Mouse (Mus musculus) c-Kit-negative CD71-positive TER-119-positive erythroid progenitor cells, embryonic 14.5 days (primary cell): ENCODE measurements at regions not wholly inside any gene's neighbourhood (a gene's known extent, or its start where the extent isn't known, plus 50 kb on each side); places are given as distances from the start of the nearest gene placed in this dataset.
A peak's percentile ranks its signal among the peaks of the same experiment; 100 is the strongest.

Experiments used
- DNase-seq: peaks from one replicate; pipeline ENCODE4 v3.0.0-alpha.2; 2013; ENCODE audit warnings: low read depth, low spot score

DNA sequence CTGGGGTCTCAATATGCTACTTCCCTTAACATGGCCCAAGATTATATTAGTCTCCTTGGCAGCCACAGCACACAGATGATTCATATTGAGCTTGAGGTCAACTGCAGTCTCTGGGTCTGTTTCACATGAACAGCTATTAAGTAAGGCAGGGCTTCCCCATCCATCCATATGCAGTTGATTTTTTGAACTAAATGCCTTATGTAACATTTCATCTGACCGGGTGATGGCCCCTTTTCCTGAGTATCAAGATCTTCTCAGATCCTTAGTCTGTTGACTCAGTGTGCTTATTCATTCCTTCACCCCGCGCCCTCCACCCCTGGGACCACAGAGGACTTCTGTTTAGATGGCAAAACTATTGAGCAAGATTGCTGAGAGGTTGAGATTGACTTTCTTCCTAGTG is 202.7 kb downstream of the Cyp26b1 start:
- DNase-seq, result no peak

DNA sequence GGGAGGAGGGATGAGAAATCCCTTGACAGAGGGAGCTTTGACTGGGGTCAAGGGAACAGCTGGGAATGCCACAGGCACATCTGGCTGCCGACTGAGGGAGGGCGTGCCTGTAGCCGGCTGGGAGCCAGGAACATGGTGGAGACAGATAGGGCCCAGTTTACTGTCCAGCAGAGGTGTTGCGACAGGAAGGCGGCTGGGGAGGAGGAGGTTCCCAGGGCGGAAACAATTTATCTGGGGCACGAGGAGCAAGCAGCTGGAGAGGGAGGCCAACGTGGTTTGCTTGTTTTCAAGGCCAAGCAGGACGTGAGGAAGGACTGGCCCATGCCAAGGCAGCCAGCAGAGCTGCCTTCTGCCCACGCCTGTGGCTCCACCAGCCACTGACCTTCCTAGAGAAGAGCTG is 208.0 kb downstream of the Cyp26b1 start:
- no peak for DNase-seq

DNA sequence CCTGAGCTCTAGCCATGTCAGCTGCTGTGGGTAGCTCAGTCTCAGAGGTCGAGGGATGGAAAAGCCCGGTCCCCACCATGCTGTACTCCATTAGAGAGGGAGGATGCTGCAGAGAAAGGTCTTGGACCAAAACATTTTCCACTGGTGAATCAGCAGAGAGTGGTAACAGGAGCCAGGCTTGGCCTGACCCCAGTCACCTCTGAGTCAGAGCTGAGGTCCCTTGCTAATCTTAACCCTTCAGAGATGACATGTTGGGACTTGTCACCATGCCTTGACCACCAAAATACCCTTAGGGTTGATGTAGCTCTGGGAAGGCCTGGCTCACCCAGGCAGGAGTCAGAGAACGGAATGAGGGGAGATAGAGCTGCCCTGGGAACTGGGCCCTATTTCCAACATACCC is 210.0 kb downstream of the Cyp26b1 start:
- DNase-seq, result no peak

DNA sequence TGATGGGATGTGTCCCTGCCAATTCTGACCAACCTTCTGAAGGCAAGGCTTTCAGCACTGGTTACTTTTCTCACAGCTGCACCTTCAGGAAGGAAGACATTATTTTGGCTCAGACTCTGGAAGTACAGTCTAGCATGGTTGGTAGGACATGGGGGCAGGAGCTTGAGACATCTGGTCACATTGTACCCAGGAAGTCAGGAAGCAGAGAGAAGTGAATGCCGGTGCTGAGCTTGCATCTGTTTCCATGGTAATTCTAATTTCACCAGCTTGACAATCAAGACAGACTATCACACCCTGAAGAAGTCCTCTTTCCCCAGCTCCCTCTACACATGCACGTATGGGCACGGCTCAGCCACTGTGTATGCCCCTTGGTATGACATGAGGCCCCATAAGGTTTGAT is 210.6 kb downstream of the Cyp26b1 start:
- DNase-seq, result no peak

DNA sequence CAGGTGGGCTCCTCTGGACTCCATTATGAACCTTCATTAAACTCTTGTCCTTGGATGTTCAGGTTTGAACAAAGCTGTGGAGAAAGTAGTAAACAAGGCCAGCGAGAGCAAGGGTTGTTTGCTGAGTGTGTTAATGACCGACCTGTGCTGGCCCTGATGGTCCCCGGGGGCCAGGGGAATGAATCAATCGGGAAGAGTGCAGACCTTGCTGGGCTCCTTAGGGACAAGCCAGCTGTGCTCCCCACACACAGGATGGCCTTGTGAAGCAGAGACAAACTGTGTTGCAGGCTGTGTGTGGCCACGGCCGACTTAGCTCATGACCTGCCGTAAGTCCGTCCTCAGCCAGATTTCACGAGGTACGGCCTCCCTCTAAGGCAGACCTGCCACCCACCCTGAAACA is 212.1 kb downstream of the Cyp26b1 start:
- no peak for DNase-seq

DNA sequence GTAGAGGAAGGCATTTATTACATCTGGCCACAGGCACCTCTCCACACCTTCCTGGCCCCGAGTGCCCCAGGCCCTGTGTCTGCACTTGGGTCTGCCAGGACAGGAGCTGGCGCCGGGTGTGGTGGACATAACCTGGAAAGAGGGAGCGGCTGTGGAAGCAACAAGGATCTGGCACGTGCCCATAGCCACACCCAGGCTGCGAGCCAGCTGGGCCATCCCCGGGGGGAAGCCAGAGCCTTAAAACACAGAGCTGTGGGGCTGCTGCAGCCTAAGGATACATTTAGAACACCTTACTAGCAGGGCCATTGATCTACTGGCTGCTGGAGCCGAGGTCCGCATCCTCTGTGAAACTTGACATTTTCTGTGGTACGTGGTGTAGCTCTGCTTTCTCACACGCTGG is 217.0 kb downstream of the Cyp26b1 start:
- DNase-seq, result no peak

DNA sequence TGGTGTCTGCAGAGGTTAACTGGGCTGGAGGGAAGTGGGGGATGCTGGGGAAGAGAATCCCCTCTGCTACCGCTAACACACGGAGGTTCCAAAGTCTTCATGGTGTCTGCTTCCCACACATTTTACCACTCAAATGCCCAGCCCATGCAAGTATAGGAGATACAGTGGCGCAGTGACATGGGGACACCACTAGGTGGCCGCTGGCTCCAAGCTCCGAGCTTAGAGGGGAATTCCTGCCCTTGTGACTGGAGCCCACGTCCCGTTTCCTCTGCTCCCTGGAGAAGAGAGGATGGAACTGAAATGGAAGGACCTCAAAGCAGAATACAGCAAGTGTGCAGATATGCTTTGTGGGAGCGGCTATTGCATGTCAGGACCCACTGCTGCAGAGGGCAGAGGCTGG is 218.2 kb downstream of the Cyp26b1 start:
- DNase-seq, result no peak

DNA sequence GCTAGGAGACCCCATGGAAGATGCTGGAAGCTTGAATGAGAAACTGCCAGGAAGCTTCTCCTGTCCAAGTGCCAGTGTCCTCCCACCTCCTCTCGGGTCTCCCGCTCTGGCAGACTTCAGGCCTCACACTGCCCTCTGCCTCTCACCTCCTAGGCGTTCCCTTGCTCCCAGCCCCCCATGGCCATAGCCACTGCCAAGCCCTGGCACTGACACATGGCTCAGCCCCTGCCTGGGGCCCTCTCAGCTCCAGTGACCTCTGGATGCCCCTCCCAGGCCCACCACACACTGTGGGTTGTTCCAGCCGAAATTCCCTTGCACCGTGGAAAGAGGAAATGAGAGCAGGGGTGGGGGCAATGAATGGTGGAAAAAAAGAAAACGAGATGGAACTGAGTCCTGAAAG is 227.3 kb downstream of the Cyp26b1 start:
- DNase-seq, result no peak

DNA sequence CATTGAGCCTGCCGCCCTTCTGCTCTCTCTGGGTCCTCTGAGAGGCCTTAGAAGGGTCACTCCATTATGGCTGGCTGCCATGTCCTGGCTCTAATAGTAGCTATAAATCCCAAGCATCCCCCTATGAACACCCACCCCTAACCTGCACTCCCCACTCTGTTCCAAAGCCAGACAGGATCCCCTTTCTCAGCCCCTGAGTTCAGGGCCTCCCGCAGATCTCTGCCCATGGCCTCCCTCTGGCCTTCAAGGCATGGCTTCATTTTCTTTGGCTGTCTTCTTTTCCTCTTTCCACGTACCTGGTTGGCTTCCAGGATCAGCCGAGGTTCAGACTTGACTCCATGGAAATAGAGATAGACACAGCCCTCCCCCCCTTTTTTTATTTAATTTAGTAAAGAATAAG is 227.8 kb downstream of the Cyp26b1 start:
- no peak for DNase-seq

DNA sequence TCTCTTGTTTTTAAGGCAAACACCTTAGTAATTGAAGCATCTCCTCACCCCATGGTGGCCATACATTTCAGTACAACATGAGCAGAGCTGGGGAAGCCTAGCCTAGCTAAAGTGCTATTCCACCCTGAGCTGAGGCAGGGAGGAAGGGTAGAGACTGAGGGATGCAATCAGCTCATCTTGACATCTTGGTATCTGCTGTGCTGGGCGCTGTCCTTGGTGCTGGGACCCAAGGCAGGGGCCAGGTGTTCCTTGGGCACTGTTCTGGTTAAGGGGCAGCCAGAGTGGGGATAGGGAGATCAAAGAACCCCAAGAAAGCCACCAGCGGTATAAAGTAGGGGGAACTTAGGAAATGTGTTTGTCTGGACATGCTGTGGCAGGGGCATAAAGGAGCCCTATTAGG is 228.7 kb downstream of the Cyp26b1 start:
- no peak for DNase-seq

DNA sequence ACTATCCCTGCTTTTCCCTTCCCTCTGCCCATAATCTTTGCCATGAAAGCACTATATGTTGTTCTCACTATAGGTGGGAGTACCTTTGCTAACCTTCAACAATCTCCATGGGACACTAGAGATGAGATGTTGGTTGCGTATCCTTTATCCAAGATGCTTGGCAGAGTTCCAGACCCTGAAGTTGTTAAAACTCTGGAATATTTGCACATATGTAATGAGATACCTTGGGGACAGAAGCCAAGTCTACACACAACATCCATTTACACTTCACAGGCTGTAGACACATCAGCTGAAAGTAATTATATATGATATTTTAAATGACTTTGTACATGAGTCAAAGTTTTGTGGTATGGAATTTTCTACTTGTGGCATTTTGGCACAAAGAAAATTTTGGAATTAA is 231.4 kb downstream of the Cyp26b1 start:
- DNase-seq, result no peak

DNA sequence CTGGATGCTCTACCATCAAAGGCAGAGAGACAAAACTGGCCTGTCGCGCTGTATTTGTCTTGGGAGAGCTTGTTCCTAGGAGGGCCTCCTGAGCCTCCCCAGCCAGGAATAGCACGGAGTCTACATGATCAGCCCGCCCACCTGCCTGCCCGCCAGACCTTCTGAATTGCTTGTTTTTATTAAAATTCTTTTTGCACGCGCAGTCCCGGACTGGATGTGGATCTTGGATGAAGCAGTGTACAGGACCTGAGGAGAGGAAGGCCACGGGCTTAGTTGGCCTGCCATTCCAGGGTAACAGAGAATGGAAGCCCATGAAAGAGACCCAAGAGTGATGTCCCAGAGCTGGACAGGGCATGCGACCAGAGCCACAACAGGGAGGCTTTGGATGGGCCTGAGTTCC is 235.8 kb downstream of the Cyp26b1 start:
- no peak for DNase-seq

DNA sequence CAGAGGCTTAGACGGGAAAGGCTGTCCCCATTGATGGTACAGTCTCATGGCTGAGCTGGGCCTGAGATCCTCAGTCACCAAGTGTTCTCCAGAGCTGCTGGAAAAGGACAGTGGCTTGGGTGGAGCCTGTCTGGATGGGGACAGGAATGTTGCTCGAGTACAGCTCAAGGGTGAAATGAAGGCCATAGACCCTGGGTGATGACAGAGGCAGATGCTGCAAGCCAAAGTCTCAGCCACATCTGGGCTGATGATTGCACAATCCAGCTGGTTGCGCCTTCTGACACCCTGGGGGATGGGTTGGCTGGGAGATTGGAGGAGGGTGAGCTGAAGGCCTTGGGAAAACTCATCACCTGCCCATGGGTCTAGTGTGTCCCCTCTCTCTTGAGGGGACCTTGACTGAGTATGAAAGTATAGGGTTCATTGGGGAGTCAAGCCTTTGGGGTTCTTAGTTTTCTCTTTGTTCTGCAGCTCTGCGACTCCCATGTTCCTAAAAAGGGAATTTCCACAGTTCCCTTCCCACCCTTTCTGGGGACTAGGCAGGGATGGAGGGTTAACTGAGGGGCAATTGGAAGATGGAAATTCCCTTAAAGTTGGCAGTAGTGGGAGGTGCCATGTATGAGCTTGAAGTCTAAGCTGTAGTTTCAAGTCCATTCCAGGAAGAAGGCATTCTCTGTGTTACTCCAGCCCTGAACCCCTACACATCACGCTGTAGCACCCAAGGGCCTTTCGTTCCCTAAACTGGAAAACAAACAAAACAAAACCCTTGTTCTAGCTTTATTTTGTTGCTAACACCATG is 240.1 kb downstream of the Cyp26b1 start:
- DNase-seq, result no peak

DNA sequence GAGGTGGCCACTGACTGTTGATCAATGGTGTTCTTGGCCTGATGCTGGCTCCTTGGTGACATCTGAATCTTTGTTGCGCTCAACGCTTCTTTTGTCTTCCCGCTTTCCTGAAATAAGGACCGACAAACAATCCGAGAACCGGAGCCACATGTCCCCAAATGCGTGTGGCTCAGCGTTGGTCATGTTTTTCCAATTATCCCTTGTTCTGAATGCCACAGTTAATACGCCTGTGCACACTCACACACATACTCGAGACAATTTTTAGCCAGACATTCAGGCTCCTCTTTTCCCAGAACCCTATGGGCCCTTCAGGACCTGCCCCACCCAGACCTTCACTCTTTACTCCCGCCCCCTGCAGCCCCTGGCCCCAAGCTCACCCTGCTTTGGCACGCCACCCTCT is 248.8 kb downstream of the Cyp26b1 start:
- DNase-seq, result no peak

DNA sequence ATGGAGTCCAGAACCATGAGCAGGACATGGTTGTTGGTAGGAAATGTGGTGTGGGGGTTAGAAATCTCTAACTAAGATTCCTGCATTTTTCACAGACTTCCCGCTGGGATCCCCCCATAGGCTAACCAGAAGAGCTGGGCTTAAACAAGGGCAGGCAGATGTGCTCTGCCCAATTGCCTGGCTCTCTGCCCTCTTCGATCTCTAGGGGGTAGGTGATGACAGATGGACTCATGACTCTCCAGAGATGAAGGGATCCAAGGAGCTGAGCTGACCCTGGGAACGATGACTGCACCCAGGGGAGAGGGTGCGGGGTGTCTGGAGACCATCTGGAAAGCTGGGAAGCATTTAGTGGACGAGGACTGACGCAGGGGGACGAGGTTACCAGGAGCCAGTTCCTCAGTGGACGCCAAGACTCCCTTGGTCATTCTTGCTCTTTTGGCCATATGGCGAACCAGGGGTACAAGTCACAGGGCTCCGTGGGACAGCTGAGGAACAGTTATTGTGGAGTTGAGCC is 260.0 kb downstream of the Cyp26b1 start:
- no peak for DNase-seq

DNA sequence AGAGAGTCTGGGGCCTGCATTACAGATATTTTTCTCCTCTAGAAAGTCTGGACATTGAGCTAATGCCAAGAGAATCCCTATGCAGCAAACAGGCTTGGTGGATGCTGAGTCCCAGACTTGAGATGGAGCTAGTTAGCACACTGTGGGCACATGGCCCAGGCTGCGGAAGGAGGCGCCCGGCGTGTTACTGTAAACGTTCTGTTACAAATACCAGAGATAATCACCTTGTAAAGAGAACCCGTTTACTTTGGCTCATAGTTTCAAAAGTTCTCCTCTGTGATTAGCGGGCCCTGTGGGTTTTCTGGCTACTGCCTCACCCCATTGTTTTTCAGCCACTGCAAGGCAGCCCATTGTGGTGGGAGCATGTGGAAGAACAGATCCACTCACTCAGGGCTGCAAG is 264.6 kb downstream of the Cyp26b1 start:
- DNase-seq, result no peak

DNA sequence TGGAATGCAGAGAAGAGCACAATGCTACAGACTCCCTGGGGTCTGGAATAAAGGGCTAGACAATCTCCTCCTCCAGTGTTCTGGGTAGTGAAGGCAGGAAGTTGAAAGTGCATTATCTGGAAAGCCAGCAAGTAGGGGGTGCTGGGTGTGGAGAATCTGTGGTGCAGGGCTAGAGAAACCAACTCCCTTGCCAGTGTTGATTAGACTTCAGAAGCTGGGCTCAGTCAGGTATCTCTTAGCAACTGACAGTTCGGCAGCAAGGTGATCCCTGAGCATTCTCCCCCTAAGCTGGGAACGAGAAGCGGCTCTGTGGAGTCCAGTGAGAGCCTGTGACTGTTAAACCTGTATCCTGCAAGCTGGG is 265.7 kb downstream of the Cyp26b1 start:
- DNase-seq, result peak; percentile 37

DNA sequence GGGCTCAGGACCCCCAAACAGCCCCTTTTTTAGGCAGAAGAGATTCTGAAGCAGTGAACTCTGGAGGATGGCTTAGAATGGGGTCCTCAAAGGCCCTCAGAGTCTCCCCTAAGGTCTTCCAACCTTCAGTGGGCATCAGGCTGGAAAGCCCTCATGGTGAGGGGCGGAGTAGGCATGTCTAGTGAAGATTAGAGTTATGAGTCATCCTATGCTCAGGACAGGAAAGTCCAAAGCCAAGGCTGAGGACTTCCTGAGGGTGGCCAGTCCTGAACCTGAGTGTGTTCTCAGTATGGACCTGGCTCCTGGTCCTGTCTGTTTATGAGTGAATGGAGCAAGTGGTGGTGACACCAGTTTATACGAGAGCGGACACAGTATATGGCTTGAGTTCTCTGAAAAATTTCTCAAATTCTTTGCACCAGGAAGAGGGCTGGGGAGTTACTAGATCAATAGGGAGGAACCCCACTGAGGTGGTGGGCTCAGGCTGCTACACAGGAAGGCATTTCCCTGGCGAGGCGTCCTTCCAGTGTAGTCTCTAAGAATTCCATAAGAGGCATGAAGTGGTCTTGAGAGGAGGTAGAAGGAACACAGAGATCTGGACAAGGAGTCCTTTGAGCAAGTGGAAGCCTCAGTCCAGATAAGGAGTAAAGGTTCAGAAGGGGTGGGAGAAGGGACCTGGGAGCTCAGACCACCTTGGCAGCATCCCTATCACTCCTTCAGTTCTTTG is 266.2 kb downstream of the Cyp26b1 start:
- DNase-seq, result peak; percentile 25

DNA sequence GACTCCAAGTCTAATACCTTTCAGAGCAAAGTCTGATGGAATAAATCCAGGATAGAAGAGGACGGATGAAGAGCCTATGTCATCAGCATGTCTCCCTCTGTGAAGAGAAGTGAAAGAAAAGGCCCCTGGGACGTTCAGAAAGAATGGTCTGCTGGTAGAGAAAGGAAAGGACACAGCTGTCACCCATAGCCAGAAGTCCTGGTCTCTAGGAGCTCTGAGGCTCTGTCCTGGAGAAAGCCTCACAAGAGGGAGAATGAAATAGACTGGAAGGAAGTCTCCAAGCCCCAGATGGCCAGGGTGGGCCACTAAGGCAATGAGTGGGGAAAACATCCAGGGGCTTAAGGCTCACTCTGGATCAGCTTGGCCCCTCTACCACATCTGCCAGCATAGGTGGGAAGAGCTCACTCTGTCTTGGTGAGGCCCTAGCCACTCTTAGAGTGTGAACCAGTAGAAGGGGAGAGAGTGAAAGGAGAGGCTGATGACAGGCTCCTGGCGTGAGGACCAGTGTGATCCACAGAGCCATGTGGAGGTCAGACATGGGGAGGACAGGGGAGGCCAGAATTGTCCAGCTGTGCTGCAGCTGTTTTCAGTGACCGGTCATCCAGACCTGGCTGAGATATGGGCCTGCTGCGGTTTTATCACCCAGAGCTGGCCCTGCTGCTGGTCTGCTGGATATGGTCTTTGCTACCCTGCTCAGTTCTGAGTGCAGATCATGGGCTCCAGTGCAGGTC is 268.2 kb downstream of the Cyp26b1 start:
- DNase-seq, result no peak

DNA sequence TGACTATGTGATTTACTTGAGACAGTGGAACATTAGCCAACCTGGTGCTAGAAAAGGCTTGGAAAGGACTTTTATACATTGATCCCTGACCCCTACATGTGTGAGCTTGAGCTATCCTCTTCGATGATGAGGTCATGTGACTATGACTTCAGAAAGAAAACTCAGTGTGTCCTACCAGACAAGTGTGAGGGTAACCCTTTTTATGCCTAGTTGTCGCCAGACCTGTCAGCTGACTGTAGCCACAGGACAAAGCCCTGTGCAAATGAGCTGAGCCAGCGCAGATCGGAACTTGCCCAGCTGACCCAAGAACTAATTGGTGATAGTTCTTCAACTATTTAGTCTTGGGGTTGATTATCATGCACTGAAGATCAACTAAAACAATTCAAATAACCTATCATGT is 269.5 kb downstream of the Cyp26b1 start:
- no peak for DNase-seq

DNA sequence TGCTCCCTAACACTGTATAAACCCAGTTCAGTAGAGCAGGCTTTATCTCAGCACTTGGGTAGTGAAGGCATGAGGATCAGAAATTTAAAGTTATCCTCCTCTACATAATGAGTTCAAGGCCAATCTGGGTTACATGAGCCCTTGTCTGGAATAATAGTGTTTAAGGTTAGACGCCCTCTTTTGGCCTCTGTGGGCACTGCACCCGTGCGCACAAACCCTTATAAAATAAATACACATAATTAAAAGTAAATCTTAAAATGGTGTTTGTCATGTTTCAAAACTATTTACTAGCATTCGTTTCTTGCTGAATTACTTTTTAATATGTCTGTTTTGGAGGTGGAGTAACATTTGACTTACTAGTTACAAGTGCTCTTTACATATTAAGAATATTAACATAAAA is 271.2 kb downstream of the Cyp26b1 start:
- no peak for DNase-seq

DNA sequence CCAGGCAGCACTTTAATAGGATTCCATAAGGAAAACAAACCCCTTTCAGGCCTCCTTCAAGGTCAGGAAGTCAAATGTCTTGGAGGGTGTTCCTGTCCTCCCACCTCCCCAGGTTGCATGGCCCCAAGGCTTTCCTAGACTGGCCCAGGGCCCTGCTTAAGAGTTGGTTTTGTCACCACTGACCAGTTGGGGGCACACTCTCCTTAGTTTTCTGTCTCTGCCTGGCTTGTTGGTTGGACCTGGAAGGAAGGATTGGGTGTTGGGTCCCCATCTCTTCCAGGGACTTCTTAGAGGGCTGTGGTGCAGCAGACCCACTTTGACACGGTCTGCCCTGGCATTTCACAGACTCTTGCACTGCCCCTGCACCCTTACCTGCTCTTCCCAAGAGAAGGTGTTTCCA is 273.1 kb downstream of the Cyp26b1 start:
- no peak for DNase-seq

DNA sequence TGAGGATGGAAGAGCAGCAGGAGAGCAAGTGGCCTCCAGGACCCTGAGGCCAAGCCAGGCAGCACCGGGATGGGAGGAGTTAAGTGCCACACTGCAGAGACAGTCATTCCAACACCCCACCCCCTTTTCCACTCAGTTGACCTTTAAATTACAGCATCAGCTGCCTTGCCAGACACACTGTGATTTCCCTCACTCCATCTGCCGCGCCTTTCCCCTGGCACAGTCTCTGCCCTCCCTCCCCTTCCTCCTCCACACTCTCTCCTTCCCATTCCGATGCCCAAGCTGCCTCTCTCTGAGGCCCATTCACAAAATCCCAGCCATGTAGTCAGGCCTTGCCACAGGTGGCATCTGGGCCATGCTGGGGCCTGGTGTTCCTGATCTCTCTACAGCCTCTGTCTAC is 274.9 kb downstream of the Cyp26b1 start:
- DNase-seq, result no peak
